Mouse (Mus musculus) lung, embryonic 15.5 days (tissue): ENCODE measurements around the gene Spx. TPM values are rescaled to one million over a fixed set of nuclear protein-coding genes. Genes with fewer than 3 reads are reported as not detected.

ENCODE experiments used
- ATAC-seq: fragments of 200-750 bp; cut with Nextera tagmentation; 2 replicates; pipeline ENCODE4 v1.8.0; 2017; ENCODE audit warnings: moderate number of reproducible peaks, borderline replicate concordance; ENCODE audit not compliant: low FRiP score, low TSS enrichment; ENCODE audit errors: extremely low read depth
- H3K27ac ChIP-seq: fragments of 300-500 bp; sonication (generic); 2 replicates; pipeline ENCODE4 v1.5.1; 2015; ENCODE audit warnings: moderate library complexity, mild to moderate bottlenecking, inconsistent platforms
- H3K27me3 ChIP-seq: fragments of 300-500 bp; sonication (generic); 2 replicates; pipeline ENCODE4 v1.6.1; 2015; ENCODE audit warnings: inconsistent platforms
- H3K36me3 ChIP-seq: fragments of 300-500 bp; sonication (generic); 2 replicates; pipeline ENCODE4 v1.6.1; 2015; ENCODE audit warnings: inconsistent platforms
- H3K4me1 ChIP-seq: fragments of 300-500 bp; sonication (generic); 2 replicates; pipeline ENCODE4 v1.6.1; 2015; ENCODE audit warnings: inconsistent platforms
- H3K4me2 ChIP-seq: fragments of 300-500 bp; sonication (generic); 2 replicates; pipeline ENCODE4 v1.6.1; 2015; ENCODE audit warnings: inconsistent platforms, mild to moderate bottlenecking, moderate library complexity
- H3K4me3 ChIP-seq: fragments of 300-500 bp; sonication (generic); 2 replicates; pipeline ENCODE4 v1.5.1; 2015; ENCODE audit warnings: mild to moderate bottlenecking, inconsistent platforms
- H3K9ac ChIP-seq: fragments of 300-500 bp; sonication (generic); 2 replicates; pipeline ENCODE4 v1.6.1; 2015; ENCODE audit warnings: inconsistent platforms
- H3K9me3 ChIP-seq: fragments of 300-500 bp; sonication (generic); 2 replicates; pipeline ENCODE4 v1.6.1; 2016; ENCODE audit warnings: inconsistent platforms
- WGBS: fragments of 180-500 bp; shearing (Covaris S2); methylation state at CpG from one replicate; pipeline ENCODE4 v1.1.7; 2015; 5-methylcytosine and 5-hydroxymethylcytosine counted together
- polyA plus RNA-seq: library from polyadenylated mRNA; unstranded; fragments of >200 nt; fragmentation: Nextera tagmentation; extraction: Ambion mirVana; gene quantifications from 2 replicates; pipeline ENCODE4 v1.2.1, GENCODE M21; 2015

Gene Spx
- polyA plus RNA-seq, 1 experiment from 2014 or later = 0.61 TPM

DNA sequence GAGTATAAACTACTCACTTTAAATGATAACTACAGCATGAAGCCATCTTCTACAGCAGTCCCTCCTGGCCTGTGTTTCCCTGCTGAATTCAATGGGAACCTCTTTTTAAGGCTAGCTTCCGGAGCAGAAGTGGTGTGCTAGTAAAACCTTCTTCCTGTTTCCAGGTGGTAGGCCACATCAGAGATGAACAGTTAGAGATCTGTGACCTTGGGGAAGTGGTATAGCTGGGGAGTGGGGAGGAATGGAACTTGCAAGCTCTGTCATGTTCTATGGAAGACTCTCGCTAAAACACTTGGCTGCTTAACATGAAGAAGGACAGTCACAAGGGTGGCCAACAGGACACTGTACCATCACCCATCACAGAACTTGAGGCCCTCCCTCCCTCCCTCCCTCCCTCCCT is 40.1 kb downstream of the Spx start:
- Histone ChIP-seq H3K4me3 (no peak overlapping the region), H3K9ac (no peak overlapping the region), H3K27ac (no peak overlapping the region), H3K4me2 (no peak overlapping the region), H3K4me1 (no peaks in the 10 kb centered on the region), H3K36me3 (no peaks in the 10 kb centered on the region), H3K9me3 (no peaks in the 10 kb centered on the region), H3K27me3 (no peaks in the 10 kb centered on the region)
- ATAC-seq = no peak
- 82% methylated on average over 2 of the region's 2 CpGs for WGBS

DNA sequence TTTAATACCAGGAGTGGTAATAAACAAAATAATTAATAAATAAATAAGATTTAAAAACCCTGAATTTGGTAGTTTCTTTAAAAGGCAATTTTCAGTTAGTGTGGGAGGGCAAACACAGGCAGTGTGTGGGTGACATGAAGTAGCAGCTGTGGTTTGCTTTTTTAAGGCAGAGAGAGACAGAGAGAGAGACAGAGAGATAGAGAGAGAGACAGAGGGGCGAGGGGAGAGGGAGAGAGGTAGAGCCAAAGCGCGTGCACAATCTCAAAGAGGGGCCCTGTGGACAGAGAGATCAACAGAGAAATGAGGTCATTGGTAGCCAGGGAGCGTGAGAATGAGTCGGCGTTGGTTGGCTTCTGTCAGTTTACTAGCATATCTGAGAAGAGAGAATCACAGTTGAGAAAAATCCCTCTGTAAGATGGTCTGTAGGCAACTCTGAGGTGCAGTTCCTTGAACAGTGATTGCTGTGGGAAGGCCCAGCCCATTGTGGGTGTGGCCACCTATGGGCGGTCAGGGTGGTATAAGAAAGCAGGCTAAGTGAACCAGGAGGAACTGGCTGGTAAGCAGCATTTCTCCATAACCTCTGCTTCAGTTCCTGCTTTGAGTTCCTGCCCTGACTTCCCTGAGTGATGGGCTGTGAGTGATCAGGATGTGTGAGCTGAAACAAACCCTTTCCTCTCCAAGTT is 42.2 kb downstream of the Spx start:
- Histone ChIP-seq H3K9me3 (no peaks in the 10 kb centered on the region), H3K9ac (no peak overlapping the region), H3K4me3 (no peak overlapping the region), H3K4me1 (no peaks in the 10 kb centered on the region), H3K4me2 (no peak overlapping the region), H3K27ac (no peak overlapping the region), H3K36me3 (no peaks in the 10 kb centered on the region), H3K27me3 (no peaks in the 10 kb centered on the region)
- ATAC-seq = peak; percentile 69; the same call in 1 of the 2 replicates
- WGBS = 60% methylated on average over 7 of the region's 7 CpGs

GRCm38 (mm10) chr6:142458010-142458409 is 44.8 kb downstream of the Spx start:
- no peak overlapping the region for H3K4me3 ChIP-seq
- H3K27me3 ChIP-seq = no peaks in the 10 kb centered on the region
- no peaks in the 10 kb centered on the region for H3K4me1 ChIP-seq
- no peaks in the 10 kb centered on the region for H3K36me3 ChIP-seq
- 55% methylated on average over 7 of the region's 7 CpGs for WGBS
- no peak overlapping the region for H3K4me2 ChIP-seq
- ATAC-seq = no peak
- H3K9me3 ChIP-seq = no peaks in the 10 kb centered on the region
- H3K9ac ChIP-seq = no peak overlapping the region
- no peak overlapping the region for H3K27ac ChIP-seq

DNA sequence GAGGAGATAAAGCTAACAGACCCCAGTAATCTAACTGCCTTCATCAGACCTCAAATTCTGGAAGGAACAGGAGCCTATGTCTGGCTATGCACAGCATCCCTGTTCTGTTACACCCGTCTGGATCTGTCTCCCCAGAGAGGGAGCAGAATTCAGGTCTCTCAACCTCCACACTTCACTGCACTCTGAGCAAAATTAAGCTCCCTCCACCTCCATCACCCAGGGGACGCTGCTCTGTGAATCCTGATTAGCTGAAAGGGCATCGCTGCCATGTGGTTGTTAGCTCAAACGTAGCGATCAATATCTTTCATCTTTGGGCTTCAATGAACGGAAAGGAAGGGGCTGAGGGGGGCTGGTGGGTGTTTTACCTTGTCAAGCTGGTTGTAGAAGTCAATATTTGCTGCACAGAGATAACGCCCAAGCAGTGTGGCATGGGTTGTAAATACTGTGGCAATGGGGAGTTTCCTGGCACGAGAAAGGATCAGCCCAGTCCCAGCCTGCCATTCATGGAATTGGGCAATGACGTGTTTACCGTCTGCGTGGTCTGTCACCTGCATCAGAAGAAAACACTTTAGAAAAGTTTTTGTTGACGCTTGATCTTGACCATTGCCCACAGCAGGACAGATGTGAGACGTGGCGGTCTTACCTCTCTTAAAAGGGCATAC is 45.9 kb downstream of the Spx start:
- H3K9ac ChIP-seq = no peak overlapping the region
- H3K4me1 ChIP-seq = no peaks in the 10 kb centered on the region
- WGBS = 48% methylated on average over 14 of the region's 14 CpGs
- H3K9me3 ChIP-seq = no peaks in the 10 kb centered on the region
- H3K4me2 ChIP-seq = no peak overlapping the region
- no peaks in the 10 kb centered on the region for H3K36me3 ChIP-seq
- H3K27ac ChIP-seq = no peak overlapping the region
- no peak overlapping the region for H3K4me3 ChIP-seq
- H3K27me3 ChIP-seq = no peaks in the 10 kb centered on the region
- no peak for ATAC-seq

DNA sequence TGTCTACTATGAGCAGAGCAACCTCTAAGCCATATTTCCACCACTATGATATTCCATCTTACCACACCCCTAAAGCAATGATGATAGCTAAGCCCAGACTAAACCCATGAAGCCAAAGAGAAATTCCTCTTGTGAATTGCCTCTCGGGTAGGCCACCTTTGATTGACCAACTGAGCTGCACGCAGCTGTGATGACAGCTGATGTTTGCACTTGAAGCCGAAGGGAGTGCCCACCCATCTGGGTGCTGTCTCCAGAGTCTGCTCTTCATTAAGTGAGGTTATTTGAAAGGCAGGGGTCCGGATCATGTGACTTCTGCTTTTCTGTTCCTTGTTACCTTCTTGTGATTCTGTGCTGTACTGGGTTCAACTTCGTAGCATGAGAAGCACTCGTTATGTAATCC is 49.0 kb downstream of the Spx start:
- H3K27me3 ChIP-seq = no peaks in the 10 kb centered on the region
- no peak overlapping the region for H3K4me2 ChIP-seq
- H3K36me3 ChIP-seq = no peaks in the 10 kb centered on the region
- no peak for ATAC-seq
- WGBS = 75% methylated on average over 6 of the region's 6 CpGs
- H3K9me3 ChIP-seq = no peaks in the 10 kb centered on the region
- no peaks in the 10 kb centered on the region for H3K4me1 ChIP-seq
- H3K9ac ChIP-seq = no peak overlapping the region
- H3K27ac ChIP-seq = no peak overlapping the region
- H3K4me3 ChIP-seq = no peak overlapping the region

Other genes with a start within 250 kb of the Spx start
- gene Slco1a6, start 204.9 kb upstream of the Spx start, polyA plus RNA-seq = not detected in 2 replicates
- 0.30 TPM in 1 of 2 replicates, not detected in the other for gene Iapp, start 115.0 kb upstream of the Spx start, polyA plus RNA-seq
- gene Slco1a5, start 90.5 kb upstream of the Spx start, polyA plus RNA-seq = 0.13 and 0.17 TPM in 2 replicates
- gene Pyroxd1, start 67.8 kb upstream of the Spx start, polyA plus RNA-seq = 15.4 and 15.7 TPM in 2 replicates
- gene Recql, start 26.4 kb upstream of the Spx start, polyA plus RNA-seq = 27.1 and 27.4 TPM in 2 replicates
- 90.7 and 94.1 TPM in 2 replicates for gene Golt1b, start 26.2 kb upstream of the Spx start, polyA plus RNA-seq
- 0.10 and 0.36 TPM in 2 replicates for gene Gys2, start 59.7 kb downstream of the Spx start, polyA plus RNA-seq
- 252 and 254 TPM in 2 replicates for gene Ldhb, start 94.5 kb downstream of the Spx start, polyA plus RNA-seq
- gene Kcnj8, start 158.2 kb downstream of the Spx start, polyA plus RNA-seq = 18.3 and 19.7 TPM in 2 replicates